Comparison of ENCODE assay signal across 8 mouse cellular contexts in the genomic region with DNA sequence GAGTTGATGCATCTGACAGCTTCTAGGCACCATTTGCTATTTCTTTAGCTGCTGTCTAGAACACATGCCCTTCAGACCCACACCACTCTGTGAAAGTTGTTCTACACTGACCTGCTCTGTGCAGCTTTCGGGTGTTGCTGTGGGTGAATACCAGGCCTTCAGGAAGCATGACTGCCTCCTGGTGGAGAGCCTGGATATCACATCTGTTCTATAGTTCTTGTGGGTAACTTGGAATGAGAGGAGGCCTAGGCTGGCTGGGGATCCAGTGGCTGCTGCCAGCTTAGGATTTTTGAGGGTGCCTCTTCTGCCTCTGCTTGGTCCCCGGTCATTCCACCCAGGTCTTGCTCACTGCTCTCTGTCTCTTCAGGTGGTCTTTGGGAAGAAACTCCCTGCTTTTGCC. TPM values are rescaled to one million over a fixed set of nuclear protein-coding genes. Genes with fewer than 3 reads are reported as not detected.
DNase-seq lines count a peak whose midpoint lies in the region; ATAC-seq and TF ChIP-seq lines count a peak whose summit lies in the region.

No protein-coding gene starts in this region.

- ATAC-seq in cerebellum, adult (ENCODE audit: insufficient number of reproducible peaks, low FRiP score, low TSS enrichment) = no peak
- ATAC-seq in hindbrain, embryonic 11.5 days (ENCODE audit: low FRiP score) = no peak
- ATAC-seq in liver, embryonic 13.5 days (ENCODE audit: low read depth) = no peak

- H3K4me2 ChIP-seq in hindbrain, embryonic 11.5 days (replicated peaks; ENCODE audit: low read depth, low read length) = no peak overlapping the region
- H3K4me2 ChIP-seq in liver, embryonic 13.5 days = no peak overlapping the region

- H3K9me3 ChIP-seq in hindbrain, embryonic 11.5 days (ENCODE audit: control insufficient read depth, low read length) = no peaks in the 10 kb centered on the region
- no peaks in the 10 kb centered on the region for H3K9me3 ChIP-seq in liver, embryonic 13.5 days (replicated peaks)

- no peak overlapping the region for H3K9ac ChIP-seq in hindbrain, embryonic 11.5 days (ENCODE audit: low read depth, low read length)
- H3K9ac ChIP-seq in liver, embryonic 13.5 days = 0 out of 2 replicates have a peak overlapping the region, but pooled peaks have one; percentile 14

- peaks cover 3% of the 10 kb centered on the region for H3K4me1 ChIP-seq in hindbrain, embryonic 11.5 days (replicated peaks; ENCODE audit: control insufficient read depth, insufficient read depth, low read length)
- H3K4me1 ChIP-seq in liver, embryonic 13.5 days (replicated peaks) = peaks cover 59% of the 10 kb centered on the region
- H3K4me1 ChIP-seq in small intestine, adult 2 months (ENCODE audit: control insufficient read depth, insufficient read depth, insufficient read length, low read length) = peaks cover 14% of the 10 kb centered on the region

- 64% methylated on average over 2 of the region's 2 CpGs for WGBS in hindbrain, embryonic 11.5 days
- 63% methylated on average over 2 of the region's 2 CpGs for WGBS in liver, embryonic 13.5 days (ENCODE audit: insufficient replicate concordance)
- WGBS in small intestine, adult 2 months = 64% methylated on average over 2 of the region's 2 CpGs

- no peak overlapping the region for H3K27ac ChIP-seq in hindbrain, embryonic 11.5 days (ENCODE audit: low read depth, low read length)
- H3K27ac ChIP-seq in liver, embryonic 13.5 days = 0 out of 2 replicates have a peak overlapping the region, but pooled peaks have one; percentile 1
- no peak overlapping the region for H3K27ac ChIP-seq in small intestine, adult 2 months (ENCODE audit: insufficient read depth, low read depth, low read length)

- no peaks in the 10 kb centered on the region for H3K27me3 ChIP-seq in hindbrain, embryonic 11.5 days (ENCODE audit: control insufficient read depth, insufficient read depth, low read length)
- H3K27me3 ChIP-seq in liver, embryonic 13.5 days = no peaks in the 10 kb centered on the region
- no peaks in the 10 kb centered on the region for H3K27me3 ChIP-seq in small intestine, adult 2 months (ENCODE audit: control insufficient read depth, insufficient read depth, low read length)

- peak; percentile 84; the same call in 1 of the 2 replicates for TF ChIP-seq CTCF in small intestine, adult 2 months (IDR thresholded peaks at IDR 0.05; ENCODE audit: extremely low read depth, insufficient read length, insufficient replicate concordance, low read depth, low read length)

- no peak overlapping the region for H3K4me3 ChIP-seq in hindbrain, embryonic 11.5 days (ENCODE audit: low read depth, low read length)
- no peak overlapping the region for H3K4me3 ChIP-seq in liver, embryonic 13.5 days (replicated peaks)
- no peak overlapping the region for H3K4me3 ChIP-seq in small intestine, adult 2 months (ENCODE audit: low read depth, low read length)

- DNase-seq in cerebellum, adult 11 months = peak; percentile 64
- peak; percentile 67 to 77 for DNase-seq in right cerebral cortex, adult 2 months (ENCODE audit: low spot score in 2 of 2)
- DNase-seq in right cerebral cortex, postnatal 36 days (ENCODE audit: low spot score in 2 of 2) = no peak
- peak; percentile 56 for DNase-seq in embryo, embryonic 11.5 days (ENCODE audit: low read depth, low spot score)
- peak; percentile 79 for DNase-seq in hindbrain, embryonic 11.5 days (ENCODE audit: low spot score)
- DNase-seq in liver, embryonic 13.5 days = peak; percentile 58

- TF ChIP-seq POLR2A in small intestine, adult 2 months (IDR thresholded peaks at IDR 0.05; ENCODE audit: low read depth, low read length) = no peak; the same call in 1 of the 2 replicates

- peaks cover 14% of the 10 kb centered on the region for H3K36me3 ChIP-seq in hindbrain, embryonic 11.5 days (ENCODE audit: control insufficient read depth, insufficient read depth, low read length)
- H3K36me3 ChIP-seq in liver, embryonic 13.5 days = peaks cover 51% of the 10 kb centered on the region
- peaks cover 43% of the 10 kb centered on the region for H3K36me3 ChIP-seq in small intestine, adult 2 months (ENCODE audit: control insufficient read depth, insufficient read depth, low read length)

RNA-seq across cellular contexts. Expression of a gene that starts 6.7 kb away (rescaled TPM):
- polyA plus RNA-seq in hindbrain, embryonic 11.5 days (2014; fragmentation: Nextera tagmentation; extraction: Ambion mirVana) = 24.7 and 24.8 TPM in 2 replicates
- 9.5 and 13.1 TPM in 2 replicates for polyA plus RNA-seq in liver, embryonic 13.5 days (2015; fragmentation: Nextera tagmentation; extraction: Ambion mirVana)
- 41.1 and 85.8 TPM in 2 replicates for polyA plus RNA-seq in small intestine, adult 2 months (2012; rRNA removed)

RNA-seq across cellular contexts. Expression of a gene that starts 13.6 kb away (rescaled TPM):
- polyA plus RNA-seq in hindbrain, embryonic 11.5 days (2014; fragmentation: Nextera tagmentation; extraction: Ambion mirVana) = 11.9 and 12.1 TPM in 2 replicates
- 0.10 and 0.31 TPM in 2 replicates for polyA plus RNA-seq in liver, embryonic 13.5 days (2015; fragmentation: Nextera tagmentation; extraction: Ambion mirVana)
- 1.2 and 1.3 TPM in 2 replicates for polyA plus RNA-seq in small intestine, adult 2 months (2012; rRNA removed)

RNA-seq across cellular contexts. Expression of a gene that starts 17.9 kb away (rescaled TPM):
- not detected in 2 replicates for polyA plus RNA-seq in hindbrain, embryonic 11.5 days (2014; fragmentation: Nextera tagmentation; extraction: Ambion mirVana)
- polyA plus RNA-seq in liver, embryonic 13.5 days (2015; fragmentation: Nextera tagmentation; extraction: Ambion mirVana) = 0.24 and 0.28 TPM in 2 replicates
- polyA plus RNA-seq in small intestine, adult 2 months (2012; rRNA removed) = 2.0 and 6.5 TPM in 2 replicates

RNA-seq across cellular contexts. Expression of a gene that starts 19.8 kb away (rescaled TPM):
- 44.3 and 47.5 TPM in 2 replicates for polyA plus RNA-seq in hindbrain, embryonic 11.5 days (2014; fragmentation: Nextera tagmentation; extraction: Ambion mirVana)
- polyA plus RNA-seq in liver, embryonic 13.5 days (2015; fragmentation: Nextera tagmentation; extraction: Ambion mirVana) = 41.3 and 47.7 TPM in 2 replicates
- 22.8 and 35.9 TPM in 2 replicates for polyA plus RNA-seq in small intestine, adult 2 months (2012; rRNA removed)

RNA-seq across cellular contexts. Expression of a gene that starts 19.8 kb away (rescaled TPM):
- 1.5 and 1.7 TPM in 2 replicates for polyA plus RNA-seq in hindbrain, embryonic 11.5 days (2014; fragmentation: Nextera tagmentation; extraction: Ambion mirVana)
- 0.14 and 0.34 TPM in 2 replicates for polyA plus RNA-seq in liver, embryonic 13.5 days (2015; fragmentation: Nextera tagmentation; extraction: Ambion mirVana)
- polyA plus RNA-seq in small intestine, adult 2 months (2012; rRNA removed) = 57.7 and 115 TPM in 2 replicates

Comparison
In these comparisons a context has a peak if more than half of its experiments do, and no peak if none do; other contexts are left out.
1. DNase-seq: peak in cerebellum, adult 11 months (single experiment), right cerebral cortex, adult 2 months (2 of 2), embryo, embryonic 11.5 days (single experiment), hindbrain, embryonic 11.5 days (single experiment) and liver, embryonic 13.5 days (single experiment); none in right cerebral cortex, postnatal 36 days (0 of 2).